Mouse (Mus musculus) 416B (cell line): ENCODE results near the gene Krtap5-3.
"Not testable (repeated sequence)": the region's sequence is repeated elsewhere in the genome, so short reads cannot be mapped to it uniquely, and the experiment has no call there.

ENCODE experiments used
- DNase-seq: peaks from one replicate; pipeline ENCODE4 v3.0.0; 2011; ENCODE audit warnings: low read depth

The Krtap5-3 gene

GRCm38 (mm10) chr7:142201064-142201463 lies at the start of gene Krtap5-3:
TSS of gene Krtap5-3 (plus strand) at chr7:142201364.
- no peak for DNase-seq

GRCm38 (mm10) chr7:142152191-142152590 lies 49.0 kb upstream of the Krtap5-3 start:
- no peak for DNase-seq

GRCm38 (mm10) chr7:142155308-142155707 lies 45.9 kb upstream of the Krtap5-3 start:
- no peak for DNase-seq

GRCm38 (mm10) chr7:142157013-142157412 lies 44.2 kb upstream of the Krtap5-3 start, which contains the start of gene Gm29735:
TSS of gene Gm29735 (minus strand) at chr7:142157113.
- not testable (repeated sequence) for DNase-seq

GRCm38 (mm10) chr7:142159366-142159765 lies 41.8 kb upstream of the Krtap5-3 start:
- DNase-seq, result no peak

DNA sequence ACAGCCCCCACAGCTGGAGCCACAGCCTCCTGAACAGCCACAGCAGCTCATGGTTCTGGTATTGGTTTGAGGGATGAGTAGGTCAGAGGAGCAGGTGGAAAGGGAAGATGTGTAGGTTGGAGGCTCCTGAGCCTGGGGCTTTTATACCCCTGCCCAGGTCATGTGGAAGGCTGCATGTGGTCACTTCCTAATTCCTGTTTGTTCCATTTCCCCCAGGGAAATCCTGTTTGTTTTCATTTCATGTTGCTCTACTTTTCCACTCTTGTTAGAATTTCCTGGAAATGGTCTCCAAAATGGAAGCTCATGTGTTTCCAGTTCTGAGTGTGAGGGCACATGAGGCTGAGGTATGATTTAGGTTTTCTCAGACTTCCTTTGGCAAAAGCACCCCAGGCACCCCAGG lies 35.5 kb upstream of the Krtap5-3 start, which contains the start of gene Gm4553:
Gene Gm4553, minus strand, starts transcription at position 101 of the 400 bp plus-strand sequence.
- not testable (repeated sequence) for DNase-seq

GRCm38 (mm10) chr7:142169836-142170235 lies 31.3 kb upstream of the Krtap5-3 start:
- DNase-seq, result peak; percentile 60

DNA sequence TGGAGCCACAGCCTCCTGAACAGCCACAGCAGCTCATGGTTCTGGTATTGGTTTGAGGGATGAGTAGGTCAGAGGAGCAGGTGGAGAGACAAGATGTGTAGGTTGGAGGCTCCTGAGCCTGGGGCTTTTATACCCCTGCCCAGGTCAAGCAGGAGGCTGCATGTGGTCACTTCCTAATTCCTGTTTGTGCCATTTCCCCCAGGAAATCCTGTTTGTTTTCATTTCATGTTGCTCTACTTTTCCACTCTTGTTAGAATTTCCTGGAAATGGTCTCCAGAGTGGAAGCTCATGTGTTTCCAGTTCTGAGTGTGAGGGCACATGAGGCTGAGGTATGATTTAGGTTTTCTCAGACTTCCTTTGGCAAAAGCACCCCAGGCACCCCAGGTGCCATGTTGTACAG lies 25.3 kb upstream of the Krtap5-3 start, which contains the start of gene Krtap5-2:
Gene Krtap5-2, minus strand, starts transcription at position 101 of the 400 bp plus-strand sequence.
- not testable (repeated sequence) for DNase-seq

GRCm38 (mm10) chr7:142178685-142179084 lies 22.5 kb upstream of the Krtap5-3 start:
- DNase-seq, result no peak

DNA sequence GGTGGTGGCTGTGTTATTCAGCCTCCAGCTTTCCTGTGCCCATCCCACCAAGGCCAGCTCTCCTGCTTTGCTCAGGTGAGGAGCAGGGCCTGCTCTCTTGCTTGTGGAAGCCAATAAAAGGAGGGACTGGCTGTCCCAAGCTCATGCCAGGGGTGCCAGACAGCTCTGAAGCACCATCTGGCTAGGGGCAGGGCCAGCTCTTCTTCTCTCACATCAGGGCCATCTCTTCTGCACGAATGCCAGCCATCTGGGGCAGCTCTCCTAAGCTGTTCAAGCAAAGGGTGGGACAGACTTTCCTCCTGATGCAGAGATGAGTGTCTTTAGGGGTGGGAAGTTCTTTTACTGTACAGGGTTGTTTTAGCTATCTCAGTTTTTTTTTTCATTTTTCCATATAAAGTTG lies 20.1 kb upstream of the Krtap5-3 start:
- DNase-seq, result no peak

- DNase-seq, result no peak
Observed at GRCm38 (mm10) chr7:142188156-142188555, 13.0 kb upstream of the Krtap5-3 start.

- DNase-seq, result no peak
Observed at GRCm38 (mm10) chr7:142190289-142190688, 10.9 kb upstream of the Krtap5-3 start, which contains the start of gene Gm10153. TSS of gene Gm10153 (minus strand) at chr7:142190389.

DNA sequence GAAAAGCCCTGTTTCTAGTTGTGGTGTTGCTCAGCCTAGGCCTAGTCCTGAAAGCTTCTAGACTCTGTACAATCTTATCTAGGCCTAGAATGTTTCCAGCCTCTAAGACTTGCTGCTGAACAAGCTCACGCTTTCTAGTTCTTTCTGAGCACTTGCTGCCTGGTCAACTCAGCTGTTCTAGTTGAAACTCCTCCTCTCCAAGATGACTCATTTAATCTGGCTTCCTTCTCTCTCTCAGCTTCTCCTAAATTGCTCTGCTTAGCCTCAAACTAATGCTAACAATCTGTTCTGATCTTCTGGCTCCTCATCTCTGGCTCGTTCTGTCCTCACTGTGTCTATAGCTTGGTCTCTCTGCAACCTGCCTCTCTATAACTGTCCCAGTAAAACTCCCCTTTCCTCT lies 2.4 kb upstream of the Krtap5-3 start:
- DNase-seq, result peak; percentile 20

DNA sequence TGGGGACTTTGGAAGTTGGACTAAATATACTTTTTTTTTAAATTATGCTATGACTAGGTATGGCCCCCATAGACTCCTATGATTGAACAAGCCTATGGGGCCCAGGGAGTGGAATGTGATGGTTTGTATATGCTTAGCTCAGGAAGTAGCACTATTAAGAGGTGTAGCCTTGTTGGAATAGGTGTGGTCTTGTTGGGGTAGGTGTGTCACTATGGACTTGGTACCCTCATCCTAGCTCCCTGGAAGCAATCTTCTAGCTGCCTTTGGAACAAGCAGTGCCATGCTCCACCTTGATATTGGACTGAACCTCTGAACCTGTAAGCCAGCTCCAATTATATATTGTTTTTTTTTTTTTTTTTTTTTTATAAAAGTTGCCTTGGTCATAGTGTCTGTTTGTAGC lies 4.3 kb downstream of the Krtap5-3 start:
- DNase-seq, result no peak

GRCm38 (mm10) chr7:142206891-142207290 lies 5.7 kb downstream of the Krtap5-3 start:
- not testable (repeated sequence) for DNase-seq

DNA sequence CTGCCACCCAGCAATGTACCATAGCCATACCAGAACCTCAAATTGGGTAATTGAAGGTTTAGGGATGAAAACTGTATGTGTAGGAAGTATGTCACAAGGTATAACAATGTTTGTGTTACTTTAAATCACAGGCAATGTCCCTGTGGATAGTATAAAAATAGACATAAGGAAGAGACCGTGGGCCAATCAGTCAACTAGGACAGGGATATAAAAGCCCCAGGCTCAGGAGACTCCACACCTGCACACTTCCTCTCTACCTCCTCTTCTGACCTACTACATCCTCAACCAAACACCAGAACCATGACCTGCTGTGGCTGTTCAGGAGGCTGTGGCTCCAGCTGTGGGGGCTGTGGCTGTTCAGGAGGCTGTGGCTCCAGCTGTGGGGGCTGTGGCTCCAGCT lies 10.4 kb downstream of the Krtap5-3 start, which contains the start of gene Gm7579:
Gene Gm7579, plus strand, starts transcription at position 301 of the 400 bp plus-strand sequence.
- DNase-seq, result no peak

- DNase-seq, result not testable (repeated sequence)
Observed at GRCm38 (mm10) chr7:142212136-142212535, 11.0 kb downstream of the Krtap5-3 start.

GRCm38 (mm10) chr7:142224518-142224917 lies 23.4 kb downstream of the Krtap5-3 start:
- DNase-seq, result no peak

- not testable (repeated sequence) for DNase-seq
Observed at GRCm38 (mm10) chr7:142229871-142230270, 28.7 kb downstream of the Krtap5-3 start, which contains the start of gene Krtap5-5. TSS of gene Krtap5-5 (minus strand) at chr7:142229971.

GRCm38 (mm10) chr7:142231540-142231939 lies 30.4 kb downstream of the Krtap5-3 start:
- no peak for DNase-seq

DNA sequence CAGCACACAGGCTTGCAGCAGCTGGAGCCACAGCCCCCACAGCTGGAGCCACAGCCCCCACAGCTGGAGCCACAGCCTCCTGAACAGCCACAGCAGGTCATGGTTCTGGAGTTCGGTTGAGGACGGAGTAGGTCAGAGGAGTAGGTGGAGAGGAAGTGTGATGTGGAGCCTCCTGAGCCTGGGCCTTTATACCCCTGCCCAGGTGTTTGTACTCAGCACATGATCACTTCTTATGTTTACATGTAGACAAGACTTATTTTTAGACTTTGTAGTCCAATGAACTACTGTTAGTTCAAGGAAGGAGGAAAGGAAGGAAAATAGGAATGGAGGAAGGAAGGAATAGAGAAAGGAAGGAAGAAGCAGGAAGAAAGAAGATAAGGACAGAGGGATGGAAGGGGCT lies 39.8 kb downstream of the Krtap5-3 start, which contains the start of gene Gm40460:
Gene Gm40460, minus strand, starts transcription at position 101 of the 400 bp plus-strand sequence.
- no peak for DNase-seq

GRCm38 (mm10) chr7:142249824-142250223 lies 48.7 kb downstream of the Krtap5-3 start:
- DNase-seq, result peak; percentile 56
